Mouse (Mus musculus): ENCODE measurements around the gene Olfr782. TPM values are rescaled to one million over a fixed set of nuclear protein-coding genes. Genes with fewer than 3 reads are reported as not detected.

Gene Olfr782
- total and polyA plus RNA-seq, 3 experiments: not detected

Other genes with a start within 250 kb of the Olfr782 start
Only the 20 nearest of the 22 such genes appear.
- not detected in 2 replicates for gene Olfr770, start 209.9 kb upstream of the Olfr782 start, total RNA-seq (2012; rRNA removed)
- gene Olfr770, start 209.9 kb upstream of the Olfr782 start, total RNA-seq (2014; rRNA removed): not detected in 2 replicates
- gene Olfr770, start 209.9 kb upstream of the Olfr782 start, polyA plus RNA-seq (2012; ENCODE audit: insufficient read length, low read depth): not detected in 2 replicates
- not detected in 2 replicates for gene Olfr771, start 184.1 kb upstream of the Olfr782 start, total RNA-seq (2012; rRNA removed)
- not detected in 2 replicates for gene Olfr771, start 184.1 kb upstream of the Olfr782 start, total RNA-seq (2014; rRNA removed)
- not detected in 2 replicates for gene Olfr771, start 184.1 kb upstream of the Olfr782 start, polyA plus RNA-seq (2012; ENCODE audit: insufficient read length, low read depth)
- not detected in 2 replicates for gene Olfr772, start 170.9 kb upstream of the Olfr782 start, total RNA-seq (2012; rRNA removed)
- not detected in 2 replicates for gene Olfr772, start 170.9 kb upstream of the Olfr782 start, total RNA-seq (2014; rRNA removed)
- gene Olfr772, start 170.9 kb upstream of the Olfr782 start, polyA plus RNA-seq (2012; ENCODE audit: insufficient read length, low read depth): not detected in 2 replicates
- not detected in 2 replicates for gene Olfr773, start 161.4 kb upstream of the Olfr782 start, total RNA-seq (2012; rRNA removed)
- not detected in 2 replicates for gene Olfr773, start 161.4 kb upstream of the Olfr782 start, total RNA-seq (2014; rRNA removed)
- gene Olfr773, start 161.4 kb upstream of the Olfr782 start, polyA plus RNA-seq (2012; ENCODE audit: insufficient read length, low read depth): not detected in 2 replicates
- gene Olfr774, start 112.6 kb upstream of the Olfr782 start, total RNA-seq (2012; rRNA removed): not detected in 2 replicates
- gene Olfr774, start 112.6 kb upstream of the Olfr782 start, total RNA-seq (2014; rRNA removed): not detected in 2 replicates
- gene Olfr774, start 112.6 kb upstream of the Olfr782 start, polyA plus RNA-seq (2012; ENCODE audit: insufficient read length, low read depth): not detected in 2 replicates
- gene Olfr775, start 100.4 kb upstream of the Olfr782 start, total RNA-seq (2012; rRNA removed): not detected in 2 replicates
- gene Olfr775, start 100.4 kb upstream of the Olfr782 start, total RNA-seq (2014; rRNA removed): not detected in 2 replicates
- gene Olfr775, start 100.4 kb upstream of the Olfr782 start, polyA plus RNA-seq (2012; ENCODE audit: insufficient read length, low read depth): not detected in 2 replicates
- gene Olfr776, start 89.7 kb upstream of the Olfr782 start, total RNA-seq (2012; rRNA removed): not detected in 2 replicates
- gene Olfr776, start 89.7 kb upstream of the Olfr782 start, total RNA-seq (2014; rRNA removed): not detected in 2 replicates
- gene Olfr776, start 89.7 kb upstream of the Olfr782 start, polyA plus RNA-seq (2012; ENCODE audit: insufficient read length, low read depth): not detected in 2 replicates
- gene Olfr777, start 77.4 kb upstream of the Olfr782 start, total RNA-seq (2012; rRNA removed): not detected in 2 replicates
- gene Olfr777, start 77.4 kb upstream of the Olfr782 start, total RNA-seq (2014; rRNA removed): not detected in 2 replicates
- gene Olfr777, start 77.4 kb upstream of the Olfr782 start, polyA plus RNA-seq (2012; ENCODE audit: insufficient read length, low read depth): not detected in 2 replicates
- gene Olfr780, start 30.7 kb upstream of the Olfr782 start, total RNA-seq (2012; rRNA removed): not detected in 2 replicates
- not detected in 2 replicates for gene Olfr780, start 30.7 kb upstream of the Olfr782 start, total RNA-seq (2014; rRNA removed)
- gene Olfr780, start 30.7 kb upstream of the Olfr782 start, polyA plus RNA-seq (2012; ENCODE audit: insufficient read length, low read depth): not detected in 2 replicates
- gene Olfr781, start 20.0 kb upstream of the Olfr782 start, total RNA-seq (2012; rRNA removed): not detected in 2 replicates
- gene Olfr781, start 20.0 kb upstream of the Olfr782 start, total RNA-seq (2014; rRNA removed): not detected in 2 replicates
- not detected in 2 replicates for gene Olfr781, start 20.0 kb upstream of the Olfr782 start, polyA plus RNA-seq (2012; ENCODE audit: insufficient read length, low read depth)
- 0.04 and 0.08 TPM in 2 replicates for gene Olfr784, start 35.2 kb downstream of the Olfr782 start, total RNA-seq (2012; rRNA removed)
- not detected in 2 replicates for gene Olfr784, start 35.2 kb downstream of the Olfr782 start, total RNA-seq (2014; rRNA removed)
- 0.10 TPM in 1 of 2 replicates, not detected in the other for gene Olfr784, start 35.2 kb downstream of the Olfr782 start, polyA plus RNA-seq (2012; ENCODE audit: insufficient read length, low read depth)
- not detected in 2 replicates for gene Olfr785, start 56.6 kb downstream of the Olfr782 start, total RNA-seq (2012; rRNA removed)
- gene Olfr785, start 56.6 kb downstream of the Olfr782 start, total RNA-seq (2014; rRNA removed): not detected in 2 replicates
- gene Olfr785, start 56.6 kb downstream of the Olfr782 start, polyA plus RNA-seq (2012; ENCODE audit: insufficient read length, low read depth): not detected in 2 replicates
- gene Olfr786, start 78.5 kb downstream of the Olfr782 start, total RNA-seq (2012; rRNA removed): not detected in 2 replicates
- gene Olfr786, start 78.5 kb downstream of the Olfr782 start, total RNA-seq (2014; rRNA removed): not detected in 2 replicates
- gene Olfr786, start 78.5 kb downstream of the Olfr782 start, polyA plus RNA-seq (2012; ENCODE audit: insufficient read length, low read depth): not detected in 2 replicates
- gene Olfr787, start 113.0 kb downstream of the Olfr782 start, total RNA-seq (2012; rRNA removed): not detected in 2 replicates
- not detected in 2 replicates for gene Olfr787, start 113.0 kb downstream of the Olfr782 start, total RNA-seq (2014; rRNA removed)
- not detected in 2 replicates for gene Olfr787, start 113.0 kb downstream of the Olfr782 start, polyA plus RNA-seq (2012; ENCODE audit: insufficient read length, low read depth)
- gene Olfr788, start 122.1 kb downstream of the Olfr782 start, total RNA-seq (2012; rRNA removed): not detected in 2 replicates
- not detected in 2 replicates for gene Olfr788, start 122.1 kb downstream of the Olfr782 start, total RNA-seq (2014; rRNA removed)
- gene Olfr788, start 122.1 kb downstream of the Olfr782 start, polyA plus RNA-seq (2012; ENCODE audit: insufficient read length, low read depth): not detected in 2 replicates
- not detected in 2 replicates for gene Olfr789, start 135.9 kb downstream of the Olfr782 start, total RNA-seq (2012; rRNA removed)
- not detected in 2 replicates for gene Olfr789, start 135.9 kb downstream of the Olfr782 start, total RNA-seq (2014; rRNA removed)
- gene Olfr789, start 135.9 kb downstream of the Olfr782 start, polyA plus RNA-seq (2012; ENCODE audit: insufficient read length, low read depth): not detected in 2 replicates
- not detected in 2 replicates for gene Olfr790, start 149.6 kb downstream of the Olfr782 start, total RNA-seq (2012; rRNA removed)
- not detected in 2 replicates for gene Olfr790, start 149.6 kb downstream of the Olfr782 start, total RNA-seq (2014; rRNA removed)
- not detected in 2 replicates for gene Olfr790, start 149.6 kb downstream of the Olfr782 start, polyA plus RNA-seq (2012; ENCODE audit: insufficient read length, low read depth)
- not detected in 2 replicates for gene Olfr791, start 172.9 kb downstream of the Olfr782 start, total RNA-seq (2012; rRNA removed)
- gene Olfr791, start 172.9 kb downstream of the Olfr782 start, total RNA-seq (2014; rRNA removed): not detected in 2 replicates
- gene Olfr791, start 172.9 kb downstream of the Olfr782 start, polyA plus RNA-seq (2012; ENCODE audit: insufficient read length, low read depth): not detected in 2 replicates
- not detected in 2 replicates for gene Olfr792, start 190.3 kb downstream of the Olfr782 start, total RNA-seq (2012; rRNA removed)
- gene Olfr792, start 190.3 kb downstream of the Olfr782 start, total RNA-seq (2014; rRNA removed): not detected in 2 replicates
- not detected in 2 replicates for gene Olfr792, start 190.3 kb downstream of the Olfr782 start, polyA plus RNA-seq (2012; ENCODE audit: insufficient read length, low read depth)
- not detected in 2 replicates for gene Olfr794, start 218.8 kb downstream of the Olfr782 start, total RNA-seq (2012; rRNA removed)
- not detected in 2 replicates for gene Olfr794, start 218.8 kb downstream of the Olfr782 start, total RNA-seq (2014; rRNA removed)
- gene Olfr794, start 218.8 kb downstream of the Olfr782 start, polyA plus RNA-seq (2012; ENCODE audit: insufficient read length, low read depth): not detected in 2 replicates